Mouse (Mus musculus) layer of hippocampus, adult 11-12 months (tissue): Measurements from ENCODE around the gene Afap1l2.

Source experiments
- DNase-seq: peaks from one replicate; pipeline ENCODE4 v3.0.0; 2022; ENCODE audit warnings: low spot score

The Afap1l2 gene

DNA sequence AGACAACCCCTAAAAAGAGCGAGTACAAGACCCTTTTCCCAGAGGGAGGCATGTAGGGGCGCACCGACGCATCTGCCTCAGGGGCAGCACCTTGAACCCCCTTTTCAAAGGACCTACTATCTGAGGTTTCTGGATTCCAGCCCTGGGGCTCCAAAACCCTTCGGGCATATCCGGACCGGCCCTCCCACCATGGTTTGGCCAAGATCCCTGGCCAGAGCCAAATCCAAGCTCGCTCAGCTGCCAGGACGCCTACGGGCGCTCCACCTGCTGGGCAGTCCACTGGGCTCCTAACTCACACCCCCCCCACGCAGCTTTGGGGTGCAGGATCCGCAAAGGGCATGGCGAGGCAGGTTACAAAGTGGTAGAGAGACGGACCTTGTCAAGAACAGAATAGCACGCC, 737 bp downstream of the Afap1l2 start:
- no peak for DNase-seq

DNA sequence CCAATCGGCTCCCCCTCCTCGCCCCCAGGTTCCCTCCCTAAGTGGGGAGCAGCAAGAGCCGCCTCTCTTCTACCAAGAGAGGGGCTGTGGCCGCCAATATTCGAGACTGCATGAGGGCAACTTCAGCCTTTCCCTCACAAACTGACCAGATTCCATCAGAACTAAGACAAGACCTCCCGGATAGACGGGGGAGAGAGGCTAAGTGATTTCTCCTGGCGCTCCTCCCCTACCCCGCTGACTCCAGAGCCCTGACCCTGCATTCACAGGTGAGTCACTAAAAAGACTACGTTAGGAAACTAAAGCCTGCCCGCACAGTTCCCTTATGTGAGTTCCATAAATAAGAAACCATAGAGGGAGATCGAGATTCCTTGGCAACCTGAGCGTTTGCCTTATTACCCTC, 1.2 kb downstream of the Afap1l2 start:
- no peak for DNase-seq

DNA sequence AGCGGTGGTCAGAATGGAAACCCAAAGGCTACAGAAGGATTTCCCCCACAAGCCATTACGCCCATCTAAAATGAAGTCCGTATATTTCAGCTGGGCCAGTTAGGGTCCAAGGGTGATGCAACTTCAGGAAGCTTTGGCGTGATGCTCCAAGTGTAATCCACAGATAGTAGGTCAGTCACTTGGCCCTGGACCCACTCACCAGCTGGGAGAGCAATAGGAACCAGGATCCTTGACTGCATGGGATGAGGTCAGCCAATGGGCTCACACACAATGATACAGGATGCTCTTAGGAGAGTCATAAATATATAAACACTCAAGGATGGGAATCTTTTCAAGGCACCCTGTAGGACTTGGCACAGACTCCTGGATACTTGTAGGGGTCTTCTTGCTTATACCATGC, 3.0 kb downstream of the Afap1l2 start:
- DNase-seq, result no peak

DNA sequence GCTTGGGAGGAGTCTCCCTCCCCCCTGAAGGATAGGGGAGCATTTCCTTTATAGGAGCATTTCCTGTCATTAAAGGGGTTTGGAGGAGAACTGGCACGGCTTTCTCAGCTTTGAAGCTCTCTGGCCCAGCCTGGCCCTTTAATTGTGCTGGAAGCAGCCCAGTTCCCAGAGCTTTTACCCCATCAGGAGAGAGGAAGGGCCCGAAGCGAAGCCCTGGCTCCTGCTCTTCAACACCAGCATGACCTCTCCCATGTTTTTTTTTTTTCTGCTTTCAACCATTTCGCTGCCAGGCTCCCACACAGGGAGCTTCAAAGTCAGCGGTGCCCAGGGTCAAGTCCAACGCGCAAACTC, 4.6 kb downstream of the Afap1l2 start:
- no peak for DNase-seq

DNA sequence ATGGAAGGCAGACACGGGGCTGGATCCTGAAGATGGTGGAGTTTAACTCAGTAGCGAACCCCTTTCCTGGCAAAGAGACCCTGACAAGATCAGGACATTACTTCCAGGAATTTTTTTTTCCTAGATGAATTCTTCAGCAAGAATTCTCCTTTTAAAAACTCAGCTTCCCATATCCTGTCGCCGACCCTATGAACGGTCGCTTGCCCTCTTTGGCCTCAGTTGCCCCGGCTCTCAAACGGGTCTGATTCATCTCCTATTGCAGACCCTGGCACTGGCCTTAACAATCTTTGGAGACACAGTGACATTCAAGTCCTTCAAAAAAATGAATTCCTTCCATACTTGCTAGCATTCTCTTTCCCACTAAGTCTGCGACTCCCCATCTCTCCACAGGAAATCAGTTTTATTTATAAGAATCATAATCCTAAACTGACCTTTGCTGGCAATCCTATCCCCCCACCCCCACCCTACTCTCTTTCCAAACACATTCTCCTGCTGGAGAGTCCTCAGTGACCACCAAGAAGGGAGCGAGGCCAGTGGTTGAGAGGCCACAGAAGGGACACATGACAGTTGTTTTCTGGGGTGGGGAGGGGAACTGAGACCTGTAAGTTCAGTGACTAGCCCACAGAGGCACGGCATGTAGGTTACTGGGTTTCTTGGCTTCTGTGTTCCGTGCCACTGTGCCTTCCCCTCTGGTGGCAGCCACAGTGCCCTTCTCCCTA, 5.1 kb downstream of the Afap1l2 start:
- DNase-seq, result no peak

DNA sequence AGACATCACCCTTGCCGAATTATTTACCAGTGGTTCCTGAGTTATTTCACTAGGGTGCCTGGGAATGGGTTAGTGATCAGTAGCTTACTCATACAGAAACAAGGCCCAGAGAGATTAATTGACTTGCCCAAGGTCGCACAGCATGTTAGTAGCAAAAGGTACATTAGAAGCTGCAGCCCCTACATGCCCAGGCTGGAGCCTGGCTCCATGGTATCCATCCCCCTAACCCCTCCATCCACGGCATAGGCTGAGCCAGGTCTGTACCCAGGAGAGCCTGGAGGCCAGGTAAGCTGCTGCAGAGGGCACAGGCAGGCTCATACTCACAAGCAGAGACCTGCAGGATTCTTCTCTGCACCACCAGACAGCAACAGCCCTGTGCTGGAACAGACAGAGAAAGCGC, 6.1 kb downstream of the Afap1l2 start:
- DNase-seq, result no peak

DNA sequence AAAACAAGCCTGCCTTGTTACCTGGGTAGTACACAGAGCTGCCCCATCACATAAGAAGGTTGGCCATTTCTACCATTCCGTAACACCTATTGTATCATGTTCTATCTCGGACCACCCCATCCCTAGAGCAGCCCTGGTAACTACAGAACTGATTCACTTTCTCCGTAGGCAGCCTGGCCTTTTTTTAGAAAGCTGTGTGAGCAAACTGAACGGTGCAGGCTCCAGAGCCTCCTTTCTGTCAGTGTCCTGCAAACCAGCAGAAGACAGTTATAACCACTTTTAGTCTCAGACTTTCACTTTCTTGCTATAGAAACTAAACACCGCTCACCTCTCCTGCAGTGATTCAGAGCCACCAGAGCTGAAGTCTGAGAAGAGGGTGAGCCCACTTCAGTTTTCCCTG, 7.4 kb downstream of the Afap1l2 start:
- DNase-seq, result no peak

DNA sequence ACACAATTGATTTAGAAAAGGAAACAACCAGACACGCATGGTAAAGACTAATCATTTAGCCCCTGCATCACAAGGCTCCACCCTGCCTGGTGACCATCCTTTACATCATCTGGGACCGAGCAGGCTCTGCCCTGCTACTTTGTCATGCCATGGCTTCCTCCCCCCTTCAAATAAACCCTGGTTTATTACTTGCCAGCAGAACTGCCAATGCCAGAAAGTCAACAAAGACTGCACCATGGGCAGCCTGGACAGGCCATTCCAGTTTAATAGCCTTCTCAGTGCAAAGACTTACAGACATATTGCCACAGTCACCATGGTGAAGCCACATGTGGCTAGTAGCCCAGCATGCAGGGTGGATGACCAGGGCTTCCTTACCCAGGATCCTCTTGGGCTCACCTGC, 8.2 kb downstream of the Afap1l2 start:
- no peak for DNase-seq

DNA sequence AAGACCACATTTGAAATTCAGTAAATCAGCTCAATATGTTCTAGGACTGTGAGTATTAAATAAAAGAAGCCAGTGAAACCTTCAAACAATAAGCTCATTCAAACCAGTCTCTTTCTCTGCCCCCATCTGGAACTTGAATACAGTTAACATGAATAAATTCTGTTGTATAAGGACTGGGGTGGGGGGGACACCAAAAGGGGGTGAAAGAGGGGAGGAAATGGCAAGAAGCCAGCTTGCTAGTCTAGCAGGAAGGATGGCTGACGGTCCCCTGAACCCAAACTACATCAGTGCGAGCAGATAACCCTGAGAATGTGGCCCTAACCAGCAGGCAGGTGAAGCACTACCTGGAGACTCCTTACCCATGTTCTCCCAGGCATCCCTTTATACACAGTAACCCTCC, 9.1 kb downstream of the Afap1l2 start:
- DNase-seq, result no peak

DNA sequence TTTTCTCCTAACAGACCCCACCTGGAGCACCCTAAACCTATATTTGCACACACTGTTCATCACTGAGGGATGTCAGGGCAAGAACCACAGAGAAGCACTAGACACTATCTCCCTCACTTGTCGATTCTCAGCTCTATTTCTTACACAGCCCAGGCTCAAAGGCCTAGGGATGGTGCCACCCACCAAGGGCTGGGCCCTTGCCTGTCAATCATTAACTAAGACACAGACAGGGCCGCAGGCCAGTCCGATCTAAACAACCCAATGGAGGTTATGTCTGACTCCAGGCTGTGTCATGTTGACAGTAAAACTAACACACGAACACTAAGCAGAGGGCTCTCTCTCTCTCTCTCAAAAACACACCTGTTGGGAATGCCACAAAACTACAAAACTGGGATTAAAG, 9.7 kb downstream of the Afap1l2 start:
- no peak for DNase-seq

DNA sequence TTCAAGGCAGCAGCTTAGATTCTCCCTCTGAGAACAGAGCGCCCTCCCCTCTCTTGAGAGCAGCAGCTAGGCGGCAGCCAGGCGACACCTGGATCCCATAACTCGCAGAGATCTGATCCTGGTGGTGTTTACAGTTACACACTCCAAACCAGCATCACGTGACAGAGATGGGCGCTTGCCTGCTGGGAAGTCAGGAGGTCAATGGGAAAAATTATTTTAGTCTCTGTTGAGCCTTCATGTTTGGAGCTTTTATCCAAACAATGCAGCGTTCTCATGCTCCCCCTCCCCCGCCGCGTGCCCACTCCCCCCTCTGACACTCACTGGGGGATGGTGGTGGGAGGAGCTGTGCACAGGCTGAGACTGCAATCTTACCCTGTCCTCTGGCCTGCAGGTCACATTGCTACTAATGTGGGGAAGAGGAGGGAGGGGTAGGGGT, 10.8 kb downstream of the Afap1l2 start:
- DNase-seq, result no peak

DNA sequence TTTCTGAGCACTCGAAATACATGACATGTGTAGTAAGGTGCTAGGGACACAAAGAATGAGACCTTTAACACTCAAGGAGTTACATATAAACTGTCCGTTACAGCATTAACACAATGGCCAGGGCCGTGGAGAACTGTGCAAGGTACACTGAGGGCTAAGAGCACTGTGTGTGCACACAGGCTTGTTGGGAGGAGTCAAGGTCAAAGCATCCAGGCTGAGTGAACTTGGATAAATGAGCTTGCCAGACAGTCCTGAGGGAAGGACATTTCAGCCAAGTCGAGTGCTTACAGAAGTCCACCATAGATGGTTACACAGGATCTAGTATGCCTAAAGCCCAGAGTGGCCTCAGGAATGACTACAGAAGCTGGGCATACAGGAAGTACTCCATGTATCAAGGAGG, 12.6 kb downstream of the Afap1l2 start:
- DNase-seq, result no peak

DNA sequence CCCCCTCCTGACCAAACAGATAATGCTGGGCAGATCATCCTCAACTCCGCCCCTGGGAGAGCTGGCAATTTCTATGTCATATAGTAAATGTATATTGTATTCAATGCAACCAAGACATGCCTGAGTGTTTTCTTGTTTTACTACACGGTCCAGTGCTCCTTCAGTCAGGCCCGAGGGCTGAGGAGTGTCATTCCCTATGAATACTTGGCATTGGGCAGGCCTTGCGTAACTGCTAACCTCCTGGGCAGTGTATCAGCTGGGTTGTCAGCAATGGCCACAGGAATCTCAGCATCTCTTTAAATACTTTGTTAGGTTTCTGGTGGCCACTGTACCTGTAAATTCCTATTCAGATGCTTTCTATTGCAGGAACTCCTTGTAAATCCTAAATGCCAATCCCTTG, 13.4 kb downstream of the Afap1l2 start:
- no peak for DNase-seq

DNA sequence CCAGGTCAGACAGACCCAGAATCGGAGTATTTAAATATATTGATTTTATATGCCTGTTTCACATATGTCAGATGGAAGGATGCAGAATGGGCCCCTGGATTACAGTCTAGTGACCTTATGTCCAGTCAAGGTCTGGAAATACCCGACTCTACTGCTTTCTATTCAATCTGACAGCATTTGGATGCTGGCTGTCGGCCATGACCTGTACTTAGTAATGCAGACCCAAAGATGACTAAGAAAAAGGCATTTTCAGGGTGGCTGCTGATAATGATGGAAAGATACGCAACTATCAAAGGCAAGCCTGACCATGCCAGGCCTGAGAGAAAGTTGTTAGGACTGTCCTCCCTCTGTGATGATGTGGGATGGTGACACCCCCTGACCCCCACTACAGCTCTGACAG, 14.3 kb downstream of the Afap1l2 start:
- no peak for DNase-seq

DNA sequence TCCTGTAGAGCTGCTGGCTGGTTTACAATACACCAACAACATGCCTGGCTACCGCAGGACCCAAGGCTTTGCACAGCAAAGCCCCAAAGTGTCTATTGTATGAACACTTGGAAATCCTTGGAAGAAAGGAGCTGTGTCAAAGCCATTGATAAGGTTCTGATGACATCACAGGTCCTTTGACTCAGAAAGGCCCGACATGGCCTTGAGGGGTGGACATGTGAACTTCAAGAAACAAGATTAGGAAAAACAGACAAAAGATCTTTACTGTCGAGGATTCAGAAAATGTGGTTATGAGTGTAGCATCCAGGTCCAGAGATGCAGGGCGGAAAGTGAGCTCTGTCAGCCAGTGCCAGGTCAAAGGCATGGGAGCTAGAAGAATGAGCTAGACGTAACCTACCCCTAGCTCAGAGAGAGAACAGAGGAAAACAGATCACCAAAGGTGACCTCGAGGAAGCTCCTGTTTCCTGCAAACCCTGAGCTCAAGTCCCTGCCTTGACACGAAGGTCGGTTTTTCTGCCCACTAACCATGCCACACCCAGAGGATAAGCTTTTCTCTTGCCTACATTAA, 15.0 kb downstream of the Afap1l2 start:
- no peak for DNase-seq

DNA sequence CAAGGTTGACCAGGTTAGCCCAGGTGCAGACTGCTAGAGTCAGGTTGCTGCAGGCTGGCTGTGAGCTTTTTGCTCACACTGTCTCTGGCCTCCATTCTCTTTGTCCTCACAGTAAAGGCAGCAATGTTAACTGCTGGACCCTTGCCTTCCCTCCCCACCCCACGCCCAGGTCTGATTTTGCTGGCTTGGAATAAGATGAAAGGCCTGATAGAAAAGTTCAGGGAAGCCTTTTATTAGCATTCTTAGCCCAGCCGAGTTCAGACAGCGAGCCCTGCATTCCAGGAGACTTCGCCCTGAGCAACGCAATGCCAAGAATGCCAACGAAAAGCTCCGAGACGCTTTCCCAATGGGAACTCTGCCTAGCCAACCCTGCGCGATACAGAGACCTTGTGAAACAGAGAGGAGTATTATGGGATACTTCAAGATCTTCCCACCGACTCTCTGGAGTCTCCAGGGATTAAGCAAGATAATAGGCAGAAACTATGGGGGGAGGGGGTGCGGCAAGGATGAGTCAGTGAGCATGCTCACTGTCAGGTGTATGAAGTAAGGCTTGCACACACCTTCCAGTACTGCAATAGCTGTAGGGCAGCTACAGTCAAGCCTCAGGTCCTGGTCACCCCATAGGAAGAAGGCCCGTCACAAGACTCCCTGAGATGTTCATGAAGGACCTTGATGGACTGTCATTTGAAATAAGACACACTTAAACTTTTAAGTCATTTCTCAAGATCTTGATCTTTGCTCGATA, 17.5 kb downstream of the Afap1l2 start:
- no peak for DNase-seq

DNA sequence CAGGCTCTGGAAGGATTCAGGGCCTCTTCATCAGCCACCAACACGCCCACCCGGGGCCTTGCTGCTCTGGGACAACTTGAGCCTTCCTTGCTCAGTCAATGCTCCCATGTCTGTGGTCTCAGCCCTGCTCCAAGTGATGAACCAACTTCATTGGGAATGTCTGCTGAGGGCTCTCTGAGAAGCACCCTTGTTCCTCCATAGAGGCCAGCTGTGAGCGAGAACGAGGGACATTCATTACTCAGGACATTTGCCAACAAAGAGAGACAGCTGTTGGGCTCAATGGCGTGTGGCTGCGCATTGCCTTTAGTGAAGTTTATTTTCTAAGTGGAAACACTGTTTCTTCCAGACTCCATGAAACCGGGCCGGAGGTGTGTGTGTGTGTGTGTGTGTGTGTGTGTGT, 18.9 kb downstream of the Afap1l2 start:
- no peak for DNase-seq

DNA sequence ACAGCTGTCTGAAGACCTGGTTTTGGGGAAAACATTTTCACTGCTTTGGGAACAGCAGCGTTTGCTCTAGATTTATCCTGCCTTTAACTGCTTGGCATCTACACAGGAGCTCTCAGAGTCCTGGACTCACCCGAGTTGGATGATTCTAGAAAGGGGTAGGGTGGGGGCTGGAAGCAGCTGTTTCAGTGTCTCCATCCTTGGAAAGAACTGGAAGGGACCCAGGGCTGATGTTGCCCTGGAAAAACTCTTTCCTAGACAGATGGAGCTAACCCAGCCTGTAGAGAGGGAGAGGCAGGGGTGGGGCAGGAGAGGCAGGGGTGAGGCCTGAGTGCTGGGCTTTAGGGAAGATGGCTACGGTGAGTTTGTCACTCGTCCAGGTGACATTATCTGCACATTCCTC, 23.8 kb downstream of the Afap1l2 start:
- DNase-seq, result no peak

DNA sequence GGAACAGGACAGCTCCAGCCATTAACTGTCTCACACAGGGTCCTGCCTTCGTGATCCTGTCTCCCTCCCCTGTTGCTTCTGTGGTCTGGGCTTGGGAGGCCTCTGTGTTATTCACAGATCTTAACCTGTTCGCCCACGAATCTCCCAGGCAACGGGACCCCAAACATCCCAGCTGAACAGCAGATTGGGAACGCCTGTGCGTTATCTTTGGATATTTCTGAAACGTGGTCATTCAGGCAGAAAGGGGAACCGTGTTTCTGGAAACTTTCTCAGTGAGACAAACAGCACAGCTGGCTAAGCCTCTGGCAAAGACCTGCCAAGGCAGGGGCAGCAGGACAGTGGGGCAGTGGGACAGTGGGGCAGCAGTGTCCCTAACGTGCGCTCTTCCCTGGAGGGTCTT, 24.3 kb downstream of the Afap1l2 start:
- no peak for DNase-seq

DNA sequence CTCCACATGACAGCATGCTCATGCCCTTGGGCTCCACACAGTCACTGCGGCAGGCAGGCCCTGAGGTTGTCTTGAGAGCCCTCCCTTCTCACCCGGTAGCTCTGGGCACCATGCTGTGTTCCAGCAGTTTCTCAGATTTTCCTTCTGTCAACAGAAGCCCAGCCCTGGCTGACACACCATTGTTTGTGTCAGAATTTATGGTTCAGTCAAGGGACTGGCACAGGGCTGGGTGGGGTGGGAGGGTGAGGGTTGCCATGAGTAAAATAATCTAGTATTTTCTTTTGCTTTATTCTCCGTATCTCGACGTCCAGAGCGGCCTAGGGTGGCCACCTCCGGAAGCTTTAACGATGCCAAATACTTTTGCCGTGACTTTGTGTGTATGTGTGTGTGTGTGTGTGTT, 26.3 kb downstream of the Afap1l2 start:
- DNase-seq, result no peak

DNA sequence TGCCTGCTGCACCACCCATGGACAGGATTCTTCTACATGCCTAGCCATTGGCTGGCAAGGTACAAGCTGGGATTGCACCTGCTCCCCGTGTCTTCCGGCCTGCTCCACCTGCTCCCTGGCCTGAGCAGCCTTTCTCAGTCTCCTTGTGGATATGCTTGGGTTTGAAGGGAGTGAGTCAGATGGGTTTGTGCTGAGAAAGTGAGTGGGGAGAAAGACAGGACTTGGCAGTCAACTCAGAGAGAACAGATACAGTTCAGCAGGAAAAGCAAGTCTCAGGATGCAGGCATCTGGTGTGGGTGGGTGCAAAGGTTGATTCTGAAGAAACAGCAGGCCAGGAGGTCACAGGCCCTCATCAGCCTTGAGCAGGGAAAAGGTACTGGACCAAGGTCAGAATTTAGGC, 27.2 kb downstream of the Afap1l2 start:
- no peak for DNase-seq

DNA sequence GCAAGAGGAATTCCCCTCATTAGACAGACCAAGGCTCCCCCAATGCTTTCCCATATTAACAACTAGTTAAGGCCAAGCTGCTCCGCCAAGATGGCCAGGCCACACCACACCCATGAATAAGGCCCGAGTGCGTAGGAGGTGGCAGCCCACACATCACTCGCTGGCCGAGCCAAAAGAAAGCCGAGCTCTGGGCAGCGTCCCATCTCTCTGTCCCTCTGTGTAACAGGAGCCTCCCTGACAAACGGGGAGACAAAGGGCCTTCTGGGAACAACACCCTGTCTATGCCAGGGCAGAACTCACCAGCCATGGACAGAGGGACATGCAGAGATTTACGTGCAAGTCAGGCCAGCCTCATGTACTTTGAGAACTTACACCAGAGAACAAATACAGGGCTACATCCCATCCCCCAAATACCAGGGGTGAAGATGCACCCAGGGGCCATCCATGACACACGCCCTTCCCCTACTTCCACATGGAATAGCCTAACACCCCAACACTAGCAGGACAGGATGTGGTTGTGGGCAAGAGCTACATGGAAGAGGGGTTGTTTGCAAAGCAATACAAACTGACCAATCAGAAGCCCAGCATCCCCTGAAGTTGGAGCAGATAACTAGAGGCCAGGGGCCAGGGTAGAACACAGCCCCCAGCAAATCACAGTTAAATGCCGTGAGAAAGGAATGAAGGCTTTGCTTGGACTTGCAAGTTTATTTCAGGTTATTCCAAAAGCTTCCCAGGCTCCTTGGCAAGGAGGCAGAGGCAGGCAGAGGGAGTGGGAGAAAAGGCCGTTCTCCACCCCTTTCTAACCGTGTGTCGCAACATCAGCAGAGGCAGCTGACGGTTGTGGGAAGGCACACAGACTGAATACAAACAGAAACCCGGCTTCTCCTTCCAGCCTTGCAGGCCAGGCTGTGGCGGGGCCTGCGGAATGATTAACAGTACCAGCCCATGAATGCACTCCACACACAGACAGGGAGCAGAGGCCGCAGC, 30.8 kb downstream of the Afap1l2 start:
- DNase-seq, result peak; percentile 49
